Mouse (Mus musculus) embryonic facial prominence, embryonic 15.5 days (tissue): ENCODE data around the gene Rcbtb2. TPM values are rescaled to one million over a fixed set of nuclear protein-coding genes. Genes with fewer than 3 reads are reported as not detected.

Source experiments
- ATAC-seq: fragments of 200-750 bp; cut with Nextera tagmentation; 2 replicates; pipeline ENCODE4 v1.8.0; 2017; ENCODE audit warnings: low read depth, moderate TSS enrichment; ENCODE audit not compliant: insufficient number of reproducible peaks, low FRiP score, low TSS enrichment
- H3K27ac ChIP-seq: fragments of 300-500 bp; sonication (generic); replicated peaks from 2 replicates; pipeline ENCODE4 v1.5.1; 2015; ENCODE audit warnings: mild to moderate bottlenecking, inconsistent platforms
- H3K27me3 ChIP-seq: fragments of 300-500 bp; sonication (generic); 2 replicates; pipeline ENCODE4 v1.6.1; 2015; ENCODE audit warnings: inconsistent platforms
- H3K36me3 ChIP-seq: fragments of 300-500 bp; sonication (generic); 2 replicates; pipeline ENCODE4 v1.6.1; 2015; ENCODE audit warnings: mild to moderate bottlenecking, inconsistent platforms
- H3K4me1 ChIP-seq: fragments of 300-500 bp; sonication (generic); 2 replicates; pipeline ENCODE4 v1.6.1; 2015; ENCODE audit warnings: inconsistent platforms
- H3K4me2 ChIP-seq: fragments of 300-500 bp; sonication (generic); replicated peaks from 2 replicates; pipeline ENCODE4 v1.6.1; 2015; ENCODE audit warnings: mild to moderate bottlenecking, inconsistent platforms
- H3K4me3 ChIP-seq: fragments of 300-500 bp; sonication (generic); replicated peaks from 2 replicates; pipeline ENCODE4 v1.5.1; 2015; ENCODE audit warnings: mild to moderate bottlenecking, inconsistent platforms
- H3K9ac ChIP-seq: fragments of 300-500 bp; sonication (generic); 2 replicates; pipeline ENCODE4 v1.6.1; 2015; ENCODE audit warnings: inconsistent platforms
- H3K9me3 ChIP-seq: fragments of 300-500 bp; sonication (generic); replicated peaks from 2 replicates; pipeline ENCODE4 v1.6.1; 2016; ENCODE audit warnings: inconsistent platforms
- WGBS: fragments of 180-500 bp; shearing (Covaris S2); methylation state at CpG from one replicate; pipeline ENCODE4 v1.1.7; 2015; 5-methylcytosine and 5-hydroxymethylcytosine counted together
- polyA plus RNA-seq: library from polyadenylated mRNA; unstranded; fragments of >200 nt; fragmentation: Nextera tagmentation; extraction: Ambion mirVana; gene quantifications from 2 replicates; pipeline ENCODE4 v1.2.1, GENCODE M21; 2015

Rcbtb2 gene
- polyA plus RNA-seq, 1 experiment from 2014 or later: 85.7 TPM

DNA sequence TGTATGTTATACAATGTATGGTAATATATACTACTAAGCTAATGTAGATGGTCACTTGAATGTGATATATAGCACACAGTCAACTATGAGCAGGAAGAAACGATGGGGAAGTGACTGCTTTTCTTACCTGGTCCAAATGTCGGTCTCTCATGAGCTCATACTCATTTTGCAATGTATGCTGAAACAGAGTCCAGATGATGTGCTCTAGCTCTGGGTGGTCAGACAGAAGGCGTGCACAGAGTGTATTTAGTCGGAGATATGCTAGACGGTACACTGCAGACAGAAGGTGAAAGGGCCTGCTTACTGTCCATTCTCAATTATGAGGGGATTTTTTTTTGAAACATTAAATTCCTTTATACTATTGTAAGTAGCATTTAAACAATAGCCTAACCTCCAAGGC is 88.6 kb downstream of the Rcbtb2 start:
- Histone ChIP-seq H3K36me3 (peaks cover 5% of the 10 kb centered on the region; the same call in 1 of the 2 replicates), H3K9ac (no peak overlapping the region), H3K27me3 (no peaks in the 10 kb centered on the region), H3K4me3 (no peak overlapping the region), H3K4me1 (no peaks in the 10 kb centered on the region), H3K4me2 (no peak overlapping the region), H3K27ac (no peak overlapping the region), H3K9me3 (no peaks in the 10 kb centered on the region)
- no peak for ATAC-seq
- 89% methylated on average over 5 of the region's 5 CpGs for WGBS

DNA sequence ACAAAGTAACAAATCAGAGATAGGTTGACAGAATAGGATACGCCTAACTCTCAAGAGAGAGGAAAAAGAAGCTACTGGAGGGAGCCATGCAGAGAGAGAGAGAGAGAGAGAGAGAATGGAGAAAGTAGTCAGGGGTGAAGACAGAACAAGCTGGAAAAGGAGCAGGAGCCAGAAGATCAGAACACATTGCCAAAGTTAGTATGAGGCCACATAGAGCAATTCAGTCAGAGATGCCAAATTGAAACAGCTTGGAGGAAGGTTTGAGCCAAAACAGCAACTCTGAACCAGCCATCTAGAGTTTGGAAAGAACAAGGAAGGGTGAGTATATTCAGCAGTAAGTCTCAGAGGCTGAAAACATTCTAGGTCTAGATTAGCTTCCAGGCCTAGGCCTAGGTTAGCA is 94.2 kb downstream of the Rcbtb2 start:
- peaks cover 5% of the 10 kb centered on the region; the same call in 1 of the 2 replicates for H3K36me3 ChIP-seq
- H3K4me1 ChIP-seq: no peaks in the 10 kb centered on the region
- H3K27ac ChIP-seq: no peak overlapping the region
- no peak overlapping the region for H3K4me3 ChIP-seq
- H3K9ac ChIP-seq: no peak overlapping the region
- no peak overlapping the region for H3K4me2 ChIP-seq
- 88% methylated on average over 1 of the region's 1 CpGs for WGBS
- no peaks in the 10 kb centered on the region for H3K9me3 ChIP-seq
- H3K27me3 ChIP-seq: no peaks in the 10 kb centered on the region
- ATAC-seq: no peak

DNA sequence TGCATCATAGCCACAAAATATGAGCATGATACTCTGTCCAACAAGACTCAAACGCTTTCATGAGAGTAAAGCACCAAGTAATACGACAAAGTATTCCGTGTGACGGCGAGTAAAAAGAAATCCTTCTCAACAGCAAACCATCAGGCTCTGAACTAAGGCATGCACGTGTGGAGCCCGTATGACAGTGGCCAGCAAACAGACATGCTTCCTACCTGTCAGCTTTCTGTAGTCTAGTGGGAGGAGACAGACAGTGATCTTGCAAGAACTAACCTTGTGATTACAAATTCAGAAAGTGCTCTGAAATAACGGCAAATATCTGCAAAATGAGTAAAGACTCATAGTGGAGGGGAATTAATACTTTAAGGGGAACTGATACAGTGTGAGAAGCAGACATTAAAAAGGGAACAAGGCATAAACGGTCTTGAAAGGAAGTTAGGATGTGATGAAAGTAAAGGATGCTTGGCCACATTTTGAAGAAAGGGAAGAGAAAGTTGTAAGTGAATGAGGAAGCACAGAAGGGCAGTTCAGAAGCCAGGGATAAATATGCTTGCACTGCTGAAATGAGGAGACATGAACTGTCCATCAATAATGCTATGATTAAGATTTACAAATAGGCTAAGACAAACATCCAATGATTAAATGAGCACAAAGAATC is 99.6 kb downstream of the Rcbtb2 start:
- H3K9me3 ChIP-seq: no peaks in the 10 kb centered on the region
- no peak for ATAC-seq
- WGBS: 80% methylated on average over 9 of the region's 9 CpGs

DNA sequence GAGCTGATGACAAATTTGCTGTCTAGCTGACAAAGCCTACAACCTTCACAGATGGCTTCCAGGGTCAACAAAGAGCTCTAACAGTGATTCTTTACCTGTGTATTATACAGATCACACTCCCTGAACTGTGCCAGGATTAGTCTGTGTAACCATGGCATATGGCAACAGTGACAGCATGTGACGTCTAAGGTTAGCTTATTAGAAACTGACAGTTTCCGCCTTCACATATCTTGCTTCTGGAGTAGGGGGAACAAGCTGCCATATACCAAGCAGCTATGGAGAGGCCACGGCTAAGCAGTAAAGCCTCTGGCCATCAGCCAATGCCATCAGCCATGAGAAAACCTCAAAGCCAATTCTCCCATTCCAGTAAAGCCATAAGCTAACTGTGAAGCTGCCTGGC is 103.5 kb downstream of the Rcbtb2 start:
- Histone ChIP-seq H3K27ac (0 out of 2 replicates have a peak overlapping the region, but pooled peaks have one; percentile 8), H3K4me1 (peaks cover 6% of the 10 kb centered on the region; the same call in 1 of the 2 replicates), H3K9me3 (no peaks in the 10 kb centered on the region), H3K4me3 (no peak overlapping the region), H3K4me2 (no peak overlapping the region), H3K9ac (no peak overlapping the region), H3K27me3 (no peaks in the 10 kb centered on the region), H3K36me3 (no peaks in the 10 kb centered on the region)
- ATAC-seq: no peak; the same call in 1 of the 2 replicates
- 51% methylated on average over 3 of the region's 3 CpGs for WGBS

More for the DNA sequence above, 99.6 kb downstream of the Rcbtb2 start:
- no peak overlapping the region for H3K4me3 ChIP-seq
- no peaks in the 10 kb centered on the region for H3K36me3 ChIP-seq
- H3K9ac ChIP-seq: no peak overlapping the region
- no peak overlapping the region for H3K4me2 ChIP-seq
- 0 out of 2 replicates have a peak, but pooled peaks cover under 1% of the 10 kb centered on the region for H3K4me1 ChIP-seq
- no peaks in the 10 kb centered on the region for H3K27me3 ChIP-seq
- no peak overlapping the region for H3K27ac ChIP-seq

DNA sequence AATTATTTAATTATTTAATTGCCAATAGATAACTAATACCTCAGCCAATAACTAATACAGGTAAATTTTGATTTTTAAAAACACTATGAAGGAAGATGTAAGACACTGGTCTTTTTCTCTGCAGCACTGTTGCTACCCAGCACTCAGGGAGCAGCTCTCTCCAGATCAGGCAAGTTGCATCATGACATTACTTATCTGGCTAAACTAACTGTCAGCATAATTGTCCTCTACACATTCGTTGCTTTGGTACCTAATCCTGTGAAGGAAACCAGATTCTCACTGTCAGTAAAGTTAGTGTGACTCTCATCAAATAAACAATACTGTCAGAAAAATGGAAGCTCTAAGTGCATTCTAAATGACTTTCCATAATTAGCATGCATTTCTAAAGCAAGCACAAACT is 104.0 kb downstream of the Rcbtb2 start:
- Histone ChIP-seq H3K9me3 (no peaks in the 10 kb centered on the region), H3K36me3 (no peaks in the 10 kb centered on the region), H3K4me2 (no peak overlapping the region), H3K27me3 (no peaks in the 10 kb centered on the region), H3K27ac (0 out of 2 replicates have a peak overlapping the region, but pooled peaks have one; percentile 18), H3K4me1 (peaks cover 11% of the 10 kb centered on the region; the same call in 1 of the 2 replicates), H3K4me3 (no peak overlapping the region), H3K9ac (no peak overlapping the region)
- no peak for ATAC-seq
- WGBS: 26% methylated on average over 1 of the region's 1 CpGs

DNA sequence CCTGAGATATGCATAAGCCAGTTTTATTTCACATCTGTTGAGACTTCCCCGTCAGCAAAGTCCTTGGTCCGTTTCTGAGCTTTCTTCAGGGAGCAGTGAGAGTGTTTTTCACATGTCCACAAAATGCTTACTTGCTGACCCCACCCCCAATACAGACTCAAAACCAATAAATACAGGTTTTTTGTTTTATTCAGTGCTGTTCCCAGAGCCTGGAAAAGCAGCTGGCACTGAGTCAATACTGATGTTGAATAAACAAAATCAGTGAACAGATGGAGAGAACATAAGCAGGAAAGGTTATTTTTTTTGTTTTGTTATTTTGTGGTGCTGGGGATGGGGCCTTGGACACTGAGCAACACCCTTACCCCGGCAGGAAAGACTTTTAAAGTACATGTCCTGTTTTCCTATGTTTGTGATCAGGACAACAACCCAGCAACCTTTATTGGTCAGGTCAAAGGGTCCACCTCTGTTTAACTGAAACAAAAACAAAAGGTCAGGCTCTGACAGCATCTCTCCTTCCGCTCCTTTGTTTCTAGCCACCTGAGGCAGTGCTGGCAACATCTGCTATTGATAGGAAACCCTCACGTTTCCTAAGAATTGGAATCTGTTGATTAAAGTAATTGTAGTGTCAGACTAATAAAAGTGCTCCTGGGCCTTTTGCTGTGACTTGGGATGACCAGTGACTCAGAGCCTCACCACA is 108.6 kb downstream of the Rcbtb2 start:
- 25% methylated on average over 5 of the region's 5 CpGs for WGBS
- ATAC-seq: no peak

DNA sequence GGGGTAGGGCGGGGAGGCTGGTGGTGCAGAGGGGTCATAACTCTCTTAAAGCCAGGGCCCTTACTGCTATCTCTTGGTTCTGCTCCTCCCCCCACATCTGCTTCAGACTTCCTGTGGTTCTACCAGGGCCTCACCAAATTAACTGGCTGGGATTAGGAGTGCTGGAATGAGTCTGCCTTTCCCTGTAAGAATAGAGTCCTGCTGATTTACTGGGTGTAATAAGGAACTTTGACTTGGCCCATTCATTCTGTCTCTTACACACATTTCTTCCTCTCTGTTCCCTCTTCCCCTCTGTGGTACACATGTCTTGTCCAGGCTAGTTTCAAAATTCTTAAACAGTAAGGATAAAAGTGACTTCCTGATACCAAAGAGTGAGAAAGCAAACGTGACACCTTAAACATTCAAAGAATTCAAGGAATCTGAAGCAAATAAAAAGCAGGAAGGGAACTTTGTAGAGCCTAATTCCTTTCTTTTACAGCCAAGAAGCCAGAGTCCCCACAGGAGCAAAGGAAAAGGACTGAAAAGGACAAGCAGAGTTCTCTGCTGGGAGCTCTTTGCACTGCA is 111.7 kb downstream of the Rcbtb2 start:
- H3K27ac ChIP-seq: peak overlapping the region; percentile 69
- no peaks in the 10 kb centered on the region for H3K9me3 ChIP-seq
- 22% methylated on average over 2 of the region's 2 CpGs for WGBS
- H3K4me3 ChIP-seq: no peak overlapping the region
- no peak overlapping the region for H3K4me2 ChIP-seq
- H3K9ac ChIP-seq: no peak overlapping the region
- no peaks in the 10 kb centered on the region for H3K27me3 ChIP-seq
- H3K36me3 ChIP-seq: no peaks in the 10 kb centered on the region
- peaks cover 13% of the 10 kb centered on the region; the same call in 1 of the 2 replicates for H3K4me1 ChIP-seq
- no peak for ATAC-seq

More for the DNA sequence above, 108.6 kb downstream of the Rcbtb2 start:
- Histone ChIP-seq H3K4me2 (no peak overlapping the region), H3K4me1 (peaks cover 16% of the 10 kb centered on the region; the same call in 1 of the 2 replicates), H3K27ac (0 out of 2 replicates have a peak overlapping the region, but pooled peaks have one; percentile 11), H3K4me3 (no peak overlapping the region), H3K9me3 (no peaks in the 10 kb centered on the region), H3K36me3 (no peaks in the 10 kb centered on the region), H3K9ac (no peak overlapping the region), H3K27me3 (no peaks in the 10 kb centered on the region)

DNA sequence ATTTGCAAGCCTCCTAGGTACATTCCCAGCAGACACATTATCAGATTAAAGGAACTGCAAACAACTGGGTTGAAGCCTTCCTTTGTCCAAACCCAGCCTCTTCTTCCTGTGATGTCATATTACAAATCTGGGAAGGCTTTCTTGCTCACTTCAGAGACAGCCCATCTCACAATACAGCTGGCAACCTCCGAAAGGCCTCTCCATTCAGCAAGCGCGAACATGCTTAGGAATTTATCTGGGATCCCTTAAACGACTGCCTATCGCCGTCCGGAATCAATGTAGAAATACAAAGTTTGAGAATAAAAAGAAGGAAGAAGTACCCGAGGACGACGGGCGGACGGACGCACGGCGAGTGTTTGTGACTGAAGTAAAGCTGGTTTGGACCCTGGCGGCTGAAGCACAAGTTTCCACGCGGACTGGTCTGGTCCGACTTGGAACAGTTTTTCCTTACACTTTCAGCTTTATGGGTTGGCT is 115.0 kb downstream of the Rcbtb2 start, which contains the start of gene Lpar6:
Gene Lpar6, plus strand, starts transcription at position 48 of the 474 bp plus-strand sequence.
- H3K9me3 ChIP-seq: no peaks in the 10 kb centered on the region
- no peaks in the 10 kb centered on the region for H3K27me3 ChIP-seq
- peak within 1 kb of the TSS; percentile 47 for H3K4me2 ChIP-seq
- H3K27ac ChIP-seq: peak within 1 kb of the TSS; percentile 94
- peak within 1 kb of the TSS; percentile 58 for H3K4me3 ChIP-seq
- H3K36me3 ChIP-seq: no peaks in the 10 kb centered on the region
- H3K4me1 ChIP-seq: peaks cover 4% of the 10 kb centered on the region; the same call in 1 of the 2 replicates
- peak within 1 kb of the TSS; percentile 59 for H3K9ac ChIP-seq
- peak; percentile 82; the same call in 1 of the 2 replicates for ATAC-seq
- 1% methylated on average over 19 of the region's 19 CpGs for WGBS

DNA sequence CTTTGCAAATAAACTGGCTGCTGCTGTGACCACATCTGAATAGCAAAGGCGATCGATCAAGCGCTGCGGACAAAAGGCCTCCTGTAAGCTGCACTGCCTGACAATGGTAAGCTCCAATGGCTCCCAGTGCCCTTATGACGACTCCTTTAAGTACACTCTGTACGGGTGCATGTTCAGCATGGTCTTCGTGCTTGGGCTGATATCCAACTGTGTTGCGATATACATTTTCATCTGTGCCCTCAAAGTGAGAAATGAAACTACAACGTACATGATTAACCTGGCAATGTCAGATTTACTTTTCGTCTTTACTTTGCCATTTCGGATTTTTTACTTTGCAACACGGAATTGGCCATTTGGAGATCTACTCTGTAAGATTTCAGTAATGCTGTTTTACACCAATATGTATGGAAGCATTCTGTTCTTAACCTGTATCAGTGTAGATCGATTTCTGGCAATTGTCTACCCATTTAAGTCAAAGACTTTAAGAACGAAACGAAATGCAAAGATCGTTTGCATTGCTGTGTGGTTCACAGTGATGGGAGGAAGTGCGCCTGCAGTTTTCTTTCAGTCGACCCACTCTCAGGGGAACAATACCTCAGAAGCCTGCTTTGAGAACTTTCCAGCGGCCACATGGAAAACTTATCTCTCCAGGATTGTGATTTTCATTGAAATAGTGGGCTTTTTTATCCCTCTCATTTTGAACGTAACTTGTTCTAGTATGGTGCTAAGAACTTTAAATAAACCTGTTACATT is 115.8 kb downstream of the Rcbtb2 start:
- under 1% methylated on average over 20 of the region's 20 CpGs for WGBS

DNA sequence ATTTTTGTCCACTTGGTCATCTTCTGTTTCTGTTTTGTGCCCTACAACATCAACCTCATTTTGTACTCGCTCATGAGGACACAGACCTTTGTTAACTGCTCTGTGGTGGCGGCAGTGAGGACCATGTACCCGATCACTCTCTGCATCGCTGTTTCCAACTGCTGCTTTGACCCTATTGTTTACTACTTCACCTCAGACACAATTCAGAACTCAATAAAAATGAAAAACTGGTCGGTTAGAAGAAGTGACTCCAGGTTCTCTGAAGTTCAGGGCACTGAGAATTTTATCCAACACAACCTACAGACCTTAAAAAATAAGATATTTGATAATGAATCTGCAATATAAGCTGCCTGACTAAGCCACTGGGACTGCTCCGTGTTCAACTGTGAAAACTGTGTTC is 116.5 kb downstream of the Rcbtb2 start:
- ATAC-seq: no peak
- Histone ChIP-seq H3K9ac (peak overlapping the region; percentile 59), H3K27me3 (no peaks in the 10 kb centered on the region), H3K36me3 (no peaks in the 10 kb centered on the region), H3K4me1 (peaks cover 2% of the 10 kb centered on the region; the same call in 1 of the 2 replicates), H3K4me3 (peak overlapping the region; percentile 58), H3K9me3 (no peaks in the 10 kb centered on the region), H3K27ac (peak overlapping the region; percentile 94), H3K4me2 (peak overlapping the region; percentile 47)
- under 1% methylated on average over 6 of the region's 6 CpGs for WGBS

More for the DNA sequence above, 115.8 kb downstream of the Rcbtb2 start:
- peak overlapping the region; percentile 59 for H3K9ac ChIP-seq
- H3K4me1 ChIP-seq: peaks cover 4% of the 10 kb centered on the region; the same call in 1 of the 2 replicates
- peak; percentile 83 for ATAC-seq
- peak overlapping the region; percentile 94 for H3K27ac ChIP-seq
- H3K4me2 ChIP-seq: peak overlapping the region; percentile 47
- H3K27me3 ChIP-seq: no peaks in the 10 kb centered on the region
- no peaks in the 10 kb centered on the region for H3K36me3 ChIP-seq
- H3K9me3 ChIP-seq: no peaks in the 10 kb centered on the region
- H3K4me3 ChIP-seq: peak overlapping the region; percentile 58
